Mouse (Mus musculus): ENCODE results near the gene Tenm4.

GRCm38 (mm10) chr7:96708071-96708470 lies 537.0 kb downstream of the Tenm4 start:
- no peak for TF ChIP-seq CTCF (conservative IDR thresholded peaks at IDR 0.05 in 1 of 2, IDR thresholded peaks at IDR 0.05 in 1 of 2; ENCODE audit: low read depth in 2 of 2, low read length in 2 of 2)
- no peak for TF ChIP-seq POLR2A (IDR thresholded peaks at IDR 0.05; ENCODE audit: low read depth, low read length)
- TF ChIP-seq USF1 (IDR thresholded peaks at IDR 0.05; ENCODE audit: low read depth, low read length): no peak
- TF ChIP-seq ZNF384 (IDR thresholded peaks at IDR 0.05; ENCODE audit: low read depth, low read length): no peak
- no peak for TF ChIP-seq SIN3A (IDR thresholded peaks at IDR 0.05; ENCODE audit: low read length)
- TF ChIP-seq ZMIZ1 (IDR thresholded peaks at IDR 0.05; ENCODE audit: low read depth, low read length): no peak

All from CH12.LX (cell line).